Mouse (Mus musculus) urinary bladder, adult 18-20 months (tissue): ENCODE measurements around the gene Rnf220.
"Not testable (repeated sequence)": the region's sequence is repeated elsewhere in the genome, so short reads cannot be mapped to it uniquely, and the experiment has no call there.

ENCODE experiments used
- DNase-seq, 2 experiments: peaks; one replicate each; pipeline ENCODE4 v3.0.0; 2022; ENCODE audit warnings: low spot score in 2 of 2, mixed read lengths in 2 of 2

Rnf220 gene

GRCm38 (mm10) chr4:117267831-117268437 is 228.9 kb downstream of the Rnf220 start:
- DNase-seq = no peak

- DNase-seq = peak; percentile 50
Observed at GRCm38 (mm10) chr4:117267284-117267683, 229.6 kb downstream of the Rnf220 start.

- no peak for DNase-seq
Observed at GRCm38 (mm10) chr4:117262987-117263386, 233.9 kb downstream of the Rnf220 start.

GRCm38 (mm10) chr4:117262101-117262913 is 234.5 kb downstream of the Rnf220 start:
- DNase-seq = no peak

- no peak for DNase-seq
Observed at GRCm38 (mm10) chr4:117261222-117261621, 235.6 kb downstream of the Rnf220 start.

- DNase-seq = not testable (repeated sequence)
Observed at GRCm38 (mm10) chr4:117259909-117260308, 236.9 kb downstream of the Rnf220 start.

- DNase-seq = no peak
Observed at GRCm38 (mm10) chr4:117254672-117255071, 242.2 kb downstream of the Rnf220 start.

GRCm38 (mm10) chr4:117254017-117254627 is 242.7 kb downstream of the Rnf220 start:
- DNase-seq = no peak

GRCm38 (mm10) chr4:117253218-117254016 is 243.4 kb downstream of the Rnf220 start:
- no peak for DNase-seq

- DNase-seq = no peak
Observed at GRCm38 (mm10) chr4:117252755-117253154, 244.1 kb downstream of the Rnf220 start.

GRCm38 (mm10) chr4:117252351-117252750 is 244.5 kb downstream of the Rnf220 start:
- peak; percentile 21 to 24 for DNase-seq

- peak; percentile 82 to 85 for DNase-seq
Observed at GRCm38 (mm10) chr4:117251801-117252316, 245.0 kb downstream of the Rnf220 start, which contains the start of the genes Tmem53 and Armh1. Gene Tmem53, plus strand, starts transcription at chr4:117251951. Gene Armh1, minus strand, starts transcription at chr4:117252125.

GRCm38 (mm10) chr4:117250982-117251381 is 245.9 kb downstream of the Rnf220 start:
- DNase-seq = no peak

- DNase-seq = no peak
Observed at GRCm38 (mm10) chr4:117240867-117241266, 256.0 kb downstream of the Rnf220 start.

- no peak for DNase-seq
Observed at GRCm38 (mm10) chr4:117239153-117239552, 257.7 kb downstream of the Rnf220 start.

- DNase-seq = no peak
Observed at GRCm38 (mm10) chr4:117235822-117236221, 261.0 kb downstream of the Rnf220 start.

GRCm38 (mm10) chr4:117234166-117234741 is 262.6 kb downstream of the Rnf220 start:
- DNase-seq = no peak

GRCm38 (mm10) chr4:117231208-117231607 is 265.6 kb downstream of the Rnf220 start:
- no peak for DNase-seq

GRCm38 (mm10) chr4:117230331-117230730 is 266.5 kb downstream of the Rnf220 start:
- no peak for DNase-seq

GRCm38 (mm10) chr4:117229590-117229989 is 267.3 kb downstream of the Rnf220 start:
- peak in 1 of 2 experiments; percentile 35 for DNase-seq

GRCm38 (mm10) chr4:117225250-117225649 is 271.6 kb downstream of the Rnf220 start:
- DNase-seq = no peak
